Mouse (Mus musculus) limb, embryonic 12.5 days (tissue): ENCODE measurements around the gene Gm156. TPM values are rescaled to one million over a fixed set of nuclear protein-coding genes. Genes with fewer than 3 reads are reported as not detected.
"Not testable (repeated sequence)": the region's sequence is repeated elsewhere in the genome, so short reads cannot be mapped to it uniquely, and the experiment has no call there.

Experiments
- ATAC-seq: fragments of 200-750 bp; cut with Nextera tagmentation; 2 replicates; pipeline ENCODE4 v1.8.0; 2017; ENCODE audit warnings: low read depth, moderate TSS enrichment; ENCODE audit not compliant: insufficient number of reproducible peaks, insufficient read depth, low FRiP score, low TSS enrichment
- H3K27ac ChIP-seq: fragments of 300-500 bp; sonication (generic); 2 replicates; pipeline ENCODE4 v1.5.1; 2016; ENCODE audit warnings: mild to moderate bottlenecking, moderate library complexity
- H3K27me3 ChIP-seq: fragments of 300-500 bp; sonication (generic); 2 replicates; pipeline ENCODE4 v1.6.1; 2016; ENCODE audit warnings: mild to moderate bottlenecking, moderate library complexity
- H3K36me3 ChIP-seq: fragments of 300-500 bp; sonication (generic); 2 replicates; pipeline ENCODE4 v1.6.1; 2016; ENCODE audit warnings: mild to moderate bottlenecking, moderate library complexity
- H3K4me1 ChIP-seq: fragments of 300-500 bp; sonication (generic); replicated peaks from 2 replicates; pipeline ENCODE4 v1.6.1; 2016
- H3K4me2 ChIP-seq: fragments of 300-500 bp; sonication (generic); 2 replicates; pipeline ENCODE4 v1.6.1; 2016; ENCODE audit warnings: mild to moderate bottlenecking, moderate library complexity
- H3K4me3 ChIP-seq: fragments of 300-500 bp; sonication (generic); replicated peaks from 2 replicates; pipeline ENCODE4 v1.5.1; 2016; ENCODE audit warnings: mild to moderate bottlenecking
- H3K9ac ChIP-seq: fragments of 300-500 bp; sonication (generic); replicated peaks from 2 replicates; pipeline ENCODE4 v1.6.1; 2016; ENCODE audit warnings: mild to moderate bottlenecking, moderate library complexity
- H3K9me3 ChIP-seq: fragments of 300-500 bp; sonication (generic); 2 replicates; pipeline ENCODE4 v1.6.1; 2016; ENCODE audit warnings: mild to moderate bottlenecking, moderate library complexity
- WGBS: fragments of 180-500 bp; shearing (Covaris S2); methylation state at CpG from one replicate; pipeline ENCODE4 v1.1.7; 2016; 5-methylcytosine and 5-hydroxymethylcytosine counted together
- polyA plus RNA-seq: library from polyadenylated mRNA; unstranded; fragments of >200 nt; fragmentation: Nextera tagmentation; extraction: Ambion mirVana; gene quantifications from 2 replicates; pipeline ENCODE4 v1.2.1, GENCODE M21; 2016

Gm156 gene
- not detected in 2 replicates for polyA plus RNA-seq

GRCm38 (mm10) chr6:129784170-129784569 is at the start of gene Gm156:
TSS of gene Gm156 (minus strand) at chr6:129784270.
- H3K4me2 ChIP-seq, H3K27me3 ChIP-seq, H3K4me1 ChIP-seq, H3K36me3 ChIP-seq, H3K4me3 ChIP-seq, H3K9ac ChIP-seq, H3K9me3 ChIP-seq, ATAC-seq, H3K27ac ChIP-seq: not testable (repeated sequence)
- WGBS, result 84% methylated on average over 3 of the region's 3 CpGs

DNA sequence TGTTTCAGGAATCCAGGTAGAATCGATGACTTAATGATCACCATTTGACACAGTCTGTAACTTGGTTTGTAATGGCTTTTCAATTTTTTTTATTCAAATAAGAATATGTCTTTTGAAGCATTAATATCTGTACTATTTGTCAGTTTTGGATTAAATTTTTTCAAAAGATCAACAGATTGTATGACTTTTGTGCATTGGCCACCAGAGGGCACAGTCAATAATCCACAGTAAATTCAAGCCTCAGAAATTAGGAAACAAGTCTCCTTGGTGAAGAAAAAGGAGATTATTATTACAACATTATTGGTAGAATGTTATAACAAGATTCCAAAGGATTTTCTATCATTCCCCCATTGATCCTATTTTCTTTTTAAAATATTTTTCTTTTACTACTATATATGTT is 41.5 kb upstream of the Gm156 start:
- Histone ChIP-seq H3K4me3 (no peak overlapping the region), H3K27me3 (no peaks in the 10 kb centered on the region), H3K9me3 (0 out of 2 replicates have a peak, but pooled peaks cover 13% of the 10 kb centered on the region), H3K4me2 (no peak overlapping the region), H3K36me3 (no peaks in the 10 kb centered on the region), H3K27ac (no peak overlapping the region), H3K9ac (no peak overlapping the region), H3K4me1 (no peaks in the 10 kb centered on the region)
- ATAC-seq, result no peak
- 76% methylated on average over 1 of the region's 1 CpGs for WGBS

DNA sequence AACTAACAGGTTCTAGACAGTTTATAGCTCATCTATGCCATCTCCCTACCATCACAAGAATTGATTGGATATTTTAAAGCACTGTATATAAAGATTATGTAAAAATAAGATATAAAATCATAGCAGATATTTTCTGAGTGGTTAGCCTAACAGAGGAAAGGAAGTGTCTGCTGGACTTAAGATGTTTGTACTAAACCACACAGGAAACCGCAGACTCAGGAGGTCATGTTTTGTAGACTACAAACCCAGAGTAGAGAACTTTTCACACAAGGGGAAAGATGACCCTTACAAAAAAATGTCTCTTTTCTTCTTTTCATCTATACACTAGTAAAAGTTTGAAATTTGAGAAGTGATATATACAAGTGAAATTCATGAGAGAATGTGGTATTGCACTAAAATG is 39.9 kb upstream of the Gm156 start:
- no peak overlapping the region for H3K27ac ChIP-seq
- 79% methylated on average over 1 of the region's 1 CpGs for WGBS
- no peak overlapping the region for H3K4me2 ChIP-seq
- peaks cover 18% of the 10 kb centered on the region; the same call in 1 of the 2 replicates for H3K9me3 ChIP-seq
- no peaks in the 10 kb centered on the region for H3K27me3 ChIP-seq
- no peaks in the 10 kb centered on the region for H3K4me1 ChIP-seq
- ATAC-seq, result no peak
- no peak overlapping the region for H3K9ac ChIP-seq
- H3K36me3 ChIP-seq, result no peaks in the 10 kb centered on the region
- H3K4me3 ChIP-seq, result no peak overlapping the region

DNA sequence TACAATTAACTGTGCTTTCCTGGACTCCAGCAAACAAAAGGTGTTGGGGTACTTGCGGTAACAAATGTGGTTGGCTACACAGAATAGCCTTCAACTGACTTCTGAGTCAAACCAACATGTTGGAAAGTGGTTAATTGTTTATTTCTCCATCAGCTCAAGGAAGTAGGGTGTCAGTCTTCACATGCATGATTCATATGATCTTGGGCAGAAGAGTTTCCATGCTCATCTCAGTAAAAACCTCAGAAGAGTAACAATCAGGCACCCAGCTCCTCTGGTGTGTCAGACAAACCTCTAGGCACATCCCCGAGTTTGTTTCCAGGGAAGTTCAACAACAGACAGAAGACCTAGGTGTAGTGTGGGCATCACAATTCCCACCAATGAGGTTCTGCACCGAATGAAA is 33.7 kb upstream of the Gm156 start:
- Histone ChIP-seq H3K9me3 (peaks cover 15% of the 10 kb centered on the region; the same call in 1 of the 2 replicates), H3K4me2 (no peak overlapping the region), H3K4me3 (no peak overlapping the region), H3K27ac (no peak overlapping the region), H3K27me3 (no peaks in the 10 kb centered on the region), H3K4me1 (no peaks in the 10 kb centered on the region), H3K9ac (no peak overlapping the region), H3K36me3 (no peaks in the 10 kb centered on the region)
- WGBS, result 61% methylated on average over 3 of the region's 3 CpGs
- ATAC-seq, result no peak

- Histone ChIP-seq H3K9ac (no peak overlapping the region), H3K36me3 (no peaks in the 10 kb centered on the region), H3K27ac (no peak overlapping the region), H3K4me3 (no peak overlapping the region), H3K4me1 (no peaks in the 10 kb centered on the region), H3K27me3 (no peaks in the 10 kb centered on the region), H3K9me3 (no peaks in the 10 kb centered on the region; the same call in 1 of the 2 replicates), H3K4me2 (no peak overlapping the region)
- no peak for ATAC-seq
- 79% methylated on average over 3 of the region's 3 CpGs for WGBS
Measured at GRCm38 (mm10) chr6:129747654-129748032, 36.4 kb downstream of the Gm156 start.

GRCm38 (mm10) chr6:129747016-129747653 is 36.9 kb downstream of the Gm156 start:
- Histone ChIP-seq H3K9me3 (no peaks in the 10 kb centered on the region; the same call in 1 of the 2 replicates), H3K4me2 (no peak overlapping the region), H3K9ac (no peak overlapping the region), H3K27ac (no peak overlapping the region), H3K36me3 (no peaks in the 10 kb centered on the region), H3K4me1 (no peaks in the 10 kb centered on the region), H3K4me3 (no peak overlapping the region), H3K27me3 (no peaks in the 10 kb centered on the region)
- WGBS, result 81% methylated on average over 4 of the region's 4 CpGs
- no peak for ATAC-seq

DNA sequence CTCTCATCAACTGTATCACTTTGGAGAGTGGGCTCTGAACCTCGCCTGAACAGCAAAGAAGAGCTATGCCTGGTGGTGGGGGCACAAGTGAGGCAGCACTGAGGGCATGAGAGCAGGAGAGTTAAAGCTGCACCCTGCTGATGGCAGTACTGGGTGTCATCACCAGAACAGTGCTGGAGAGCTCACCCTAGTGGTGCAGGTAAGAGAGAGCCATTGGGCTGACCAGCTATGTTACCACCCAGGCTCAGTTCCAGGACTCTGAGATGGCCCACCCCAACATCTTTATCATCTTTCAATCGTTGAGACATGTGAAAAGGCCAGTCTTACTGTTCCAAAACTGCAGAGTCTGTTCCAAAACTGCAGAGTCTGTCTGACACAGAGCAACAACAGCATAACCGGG is 37.9 kb downstream of the Gm156 start:
- no peak overlapping the region for H3K27ac ChIP-seq
- H3K4me2 ChIP-seq, result no peak overlapping the region
- ATAC-seq, result no peak
- no peak overlapping the region for H3K4me3 ChIP-seq
- no peak overlapping the region for H3K9ac ChIP-seq
- no peaks in the 10 kb centered on the region; the same call in 1 of the 2 replicates for H3K9me3 ChIP-seq
- no peaks in the 10 kb centered on the region for H3K36me3 ChIP-seq
- 60% methylated on average over 3 of the region's 3 CpGs for WGBS
- no peaks in the 10 kb centered on the region for H3K27me3 ChIP-seq
- H3K4me1 ChIP-seq, result no peaks in the 10 kb centered on the region

DNA sequence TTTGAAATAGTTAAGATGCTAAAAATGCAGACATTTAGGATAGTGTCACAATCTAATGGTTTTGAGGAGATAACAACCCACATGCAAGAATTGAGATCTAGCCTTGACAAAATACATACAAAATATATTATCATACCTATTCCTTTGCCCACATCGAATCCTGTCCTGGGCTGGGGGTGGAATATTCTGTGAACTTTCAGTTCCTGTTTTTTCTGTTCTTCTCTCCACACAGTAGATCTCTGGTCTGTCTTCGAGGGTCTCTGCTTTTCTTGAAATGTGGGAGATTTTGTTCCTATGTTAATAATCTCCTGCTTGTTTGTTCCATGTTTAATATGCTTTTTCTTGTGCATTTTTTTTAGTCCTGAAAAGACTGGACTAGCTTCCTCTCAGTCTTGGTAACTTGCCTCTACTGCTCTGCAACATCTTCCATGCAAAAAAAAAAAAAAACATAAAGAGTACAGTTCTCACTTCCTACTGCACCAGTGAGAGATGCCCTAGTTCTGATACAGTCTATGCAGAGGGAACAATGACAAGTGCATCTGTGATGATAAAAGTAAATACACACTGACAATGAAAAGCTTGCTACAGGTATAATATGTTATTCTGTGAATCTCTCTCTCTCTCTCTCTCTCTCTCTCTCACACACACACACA is 43.9 kb downstream of the Gm156 start, which contains the start of gene Klri2:
Klri2 (minus strand) TSS at position 416 of the 653 bp plus-strand sequence.
- Histone ChIP-seq H3K9ac (no peak within 1 kb of the TSS), H3K4me3 (no peak within 1 kb of the TSS), H3K4me1 (no peaks in the 10 kb centered on the region), H3K4me2 (no peak within 1 kb of the TSS), H3K27me3 (no peaks in the 10 kb centered on the region), H3K36me3 (no peaks in the 10 kb centered on the region), H3K9me3 (no peaks in the 10 kb centered on the region), H3K27ac (no peak within 1 kb of the TSS)
- no peak for ATAC-seq
- WGBS, result 74% methylated on average over 2 of the region's 2 CpGs

GRCm38 (mm10) chr6:129736414-129736813 is 47.7 kb downstream of the Gm156 start:
- no peaks in the 10 kb centered on the region for H3K9me3 ChIP-seq
- H3K36me3 ChIP-seq, result no peaks in the 10 kb centered on the region
- H3K27ac ChIP-seq, result no peak overlapping the region
- no peaks in the 10 kb centered on the region for H3K27me3 ChIP-seq
- no peak overlapping the region for H3K4me2 ChIP-seq
- no peaks in the 10 kb centered on the region for H3K4me1 ChIP-seq
- H3K4me3 ChIP-seq, result no peak overlapping the region
- no peak for ATAC-seq
- H3K9ac ChIP-seq, result no peak overlapping the region

GRCm38 (mm10) chr6:129727237-129727636 is 56.8 kb downstream of the Gm156 start:
- H3K4me2 ChIP-seq, result no peak overlapping the region
- no peaks in the 10 kb centered on the region for H3K9me3 ChIP-seq
- 87% methylated on average over 1 of the region's 1 CpGs for WGBS
- H3K4me1 ChIP-seq, result no peaks in the 10 kb centered on the region
- no peak for ATAC-seq
- no peak overlapping the region for H3K27ac ChIP-seq
- H3K4me3 ChIP-seq, result no peak overlapping the region
- no peaks in the 10 kb centered on the region for H3K27me3 ChIP-seq
- H3K36me3 ChIP-seq, result no peaks in the 10 kb centered on the region
- H3K9ac ChIP-seq, result no peak overlapping the region

DNA sequence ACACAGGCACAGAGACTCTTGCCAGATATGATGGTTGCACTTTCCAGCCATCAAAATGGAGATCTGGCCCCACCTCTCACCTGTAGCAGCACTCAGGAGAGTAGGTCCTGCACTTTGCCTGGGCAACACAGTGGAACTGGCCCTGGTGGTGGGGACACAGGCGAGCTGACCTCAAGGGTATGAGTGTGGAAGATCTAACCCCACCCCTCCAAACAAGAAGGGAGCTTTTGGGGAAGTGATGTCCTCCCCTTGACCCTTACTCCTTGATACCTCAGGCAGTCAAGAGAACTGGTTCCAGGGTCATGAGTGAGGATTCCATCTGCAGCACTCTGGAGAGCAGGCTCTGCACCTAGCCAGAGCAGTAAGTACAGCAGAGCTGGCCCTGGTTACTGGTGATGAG is 62.7 kb downstream of the Gm156 start:
- Histone ChIP-seq H3K4me1 (no peaks in the 10 kb centered on the region), H3K27ac (no peak overlapping the region), H3K9ac (no peak overlapping the region), H3K4me2 (no peak overlapping the region), H3K9me3 (no peaks in the 10 kb centered on the region), H3K27me3 (no peaks in the 10 kb centered on the region), H3K4me3 (no peak overlapping the region), H3K36me3 (no peaks in the 10 kb centered on the region)
- no peak for ATAC-seq
- 65% methylated on average over 1 of the region's 1 CpGs for WGBS

GRCm38 (mm10) chr6:129720487-129720886 is 63.6 kb downstream of the Gm156 start:
- WGBS, result 14% methylated on average over 3 of the region's 3 CpGs
- Histone ChIP-seq H3K36me3 (no peaks in the 10 kb centered on the region), H3K4me3 (no peak overlapping the region), H3K9ac (no peak overlapping the region), H3K27ac (no peak overlapping the region), H3K27me3 (no peaks in the 10 kb centered on the region), H3K4me2 (no peak overlapping the region), H3K4me1 (no peaks in the 10 kb centered on the region), H3K9me3 (no peaks in the 10 kb centered on the region)
- no peak for ATAC-seq
